Mouse (Mus musculus) CH12.LX (cell line): ENCODE results near the gene Wt1. TPM values are rescaled to one million over a fixed set of nuclear protein-coding genes. Genes with fewer than 3 reads are reported as not detected.

Experiments
- DNase-seq: peaks from one replicate; pipeline ENCODE4 v3.0.0-alpha.2; 2013; ENCODE audit errors: extremely low read depth
- H3K27ac ChIP-seq: 2 replicates; pipeline ENCODE4 v1.5.1; 2012; ENCODE audit warnings: low read depth, mild to moderate bottlenecking, control low read depth, moderate library complexity; ENCODE audit not compliant: insufficient read depth
- H3K27me3 ChIP-seq: replicated peaks from 2 replicates; pipeline ENCODE3; 2012; ENCODE audit warnings: inconsistent platforms
- H3K36me3 ChIP-seq, 2 experiments: replicated peaks in 1 of 2; 2 replicates each; pipeline versions ENCODE3 to v1.6.1; 2012; ENCODE audit warnings: inconsistent platforms in 1 of 2, low read length in 1 of 2, mild to moderate bottlenecking in 1 of 2, mixed read lengths in 1 of 2, moderate library complexity in 1 of 2; ENCODE audit not compliant: control insufficient read depth in 1 of 2, insufficient read depth in 1 of 2
- H3K4me1 ChIP-seq, 2 experiments: 2 replicates each; pipeline ENCODE4 v1.6.1; 2012; ENCODE audit warnings: inconsistent platforms in 1 of 2, moderate library complexity in 1 of 2; ENCODE audit not compliant: insufficient read depth in 2 of 2, control insufficient read depth in 1 of 2
- H3K4me2 ChIP-seq: 2 replicates; pipeline ENCODE4 v1.6.1; 2012; ENCODE audit warnings: low read depth, mild to moderate bottlenecking, control low read depth; ENCODE audit not compliant: poor library complexity, insufficient read depth, severe bottlenecking
- H3K4me3 ChIP-seq, 3 experiments: fragments of 150-350 bp in 1 of 3; sonication (generic) in 1 of 3; replicated peaks in 1 of 3; 2 replicates each; pipeline versions ENCODE3 to v1.5.1; 2011 to 2012; ENCODE audit warnings: low read depth in 2 of 3, low read length in 2 of 3, mild to moderate bottlenecking in 2 of 3, moderate library complexity in 2 of 3, control low read depth in 1 of 3, improper control_type of control experiment in 1 of 3, inconsistent platforms in 1 of 3, mixed read lengths in 1 of 3; ENCODE audit not compliant: poor library complexity in 1 of 3
- H3K79me2 ChIP-seq: replicated peaks from 2 replicates; pipeline ENCODE4 v1.6.1; 2012; ENCODE audit warnings: mild to moderate bottlenecking, moderate library complexity; ENCODE audit not compliant: control insufficient read depth, poor library complexity, insufficient read depth, severe bottlenecking; ENCODE audit errors: extremely low read depth
- H3K9ac ChIP-seq: 2 replicates; pipeline ENCODE4 v1.6.1; 2012; ENCODE audit warnings: low read depth, mild to moderate bottlenecking, control low read depth, moderate library complexity; ENCODE audit not compliant: insufficient read depth
- H3K9me3 ChIP-seq: replicated peaks from 2 replicates; pipeline ENCODE3; 2012; ENCODE audit warnings: low read length, inconsistent platforms, mixed read lengths
- BHLHE40 ChIP-seq: IDR thresholded peaks from 2 replicates; pipeline ENCODE4 v1.6.1; 2011; ENCODE audit warnings: mild to moderate bottlenecking, low read depth, low read length, improper control_type of control experiment
- CHD2 ChIP-seq: IDR thresholded peaks from 2 replicates; pipeline ENCODE4 v1.6.1; 2011; ENCODE audit warnings: low read length, improper control_type of control experiment
- CTCF ChIP-seq, 2 experiments: IDR thresholded peaks in 1 of 2; conservative IDR thresholded peaks in 1 of 2; 2 replicates each; pipeline ENCODE4 v1.5.1; 2011 to 2012; ENCODE audit warnings: low read depth in 2 of 2, low read length in 2 of 2, improper control_type of control experiment in 1 of 2, inconsistent platforms in 1 of 2, mild to moderate bottlenecking in 1 of 2, moderate library complexity in 1 of 2
- ELF1 ChIP-seq: IDR thresholded peaks from 2 replicates; pipeline ENCODE4 v1.6.1; 2014; ENCODE audit warnings: low read depth, mild to moderate bottlenecking, inconsistent platforms, low read length, improper control_type of control experiment
- ETS1 ChIP-seq: conservative IDR thresholded peaks from 2 replicates; pipeline ENCODE4 v1.6.1; 2012; ENCODE audit warnings: low read depth, mild to moderate bottlenecking, inconsistent platforms, low read length, improper control_type of control experiment, moderate library complexity
- GABPA ChIP-seq: IDR thresholded peaks from 2 replicates; pipeline ENCODE4 v1.6.1; 2012; ENCODE audit warnings: low read depth, low read length, improper control_type of control experiment, inconsistent platforms; ENCODE audit not compliant: insufficient replicate concordance
- MAFK ChIP-seq: IDR thresholded peaks from 2 replicates; pipeline ENCODE4 v1.6.1; 2011; ENCODE audit warnings: low read length, improper control_type of control experiment; ENCODE audit not compliant: insufficient replicate concordance
- MAX ChIP-seq: IDR thresholded peaks from 2 replicates; pipeline ENCODE4 v1.6.1; 2011; ENCODE audit warnings: low read length, improper control_type of control experiment
- MAZ ChIP-seq: IDR thresholded peaks from 2 replicates; pipeline ENCODE4 v1.6.1; 2012; ENCODE audit warnings: low read depth, mild to moderate bottlenecking, inconsistent platforms, low read length, improper control_type of control experiment, moderate library complexity
- MXI1 ChIP-seq: IDR thresholded peaks from 2 replicates; pipeline ENCODE4 v1.6.1; 2011; ENCODE audit warnings: mild to moderate bottlenecking, low read depth, low read length, improper control_type of control experiment
- MYC ChIP-seq: IDR thresholded peaks from 2 replicates; pipeline ENCODE4 v1.6.1; 2011; ENCODE audit warnings: low read depth, mild to moderate bottlenecking, improper control_type of control experiment, low read length
- NELFE ChIP-seq: IDR thresholded peaks from 2 replicates; pipeline ENCODE4 v1.6.1; 2011; ENCODE audit warnings: low read depth, low read length, improper control_type of control experiment
- NRF1 ChIP-seq: IDR thresholded peaks from 2 replicates; pipeline ENCODE4 v1.6.1; 2014; ENCODE audit warnings: low read depth, mild to moderate bottlenecking, inconsistent platforms, low read length, improper control_type of control experiment, moderate library complexity
- PAX5 ChIP-seq: IDR thresholded peaks from 2 replicates; pipeline ENCODE4 v1.6.1; 2012; ENCODE audit warnings: low read length, inconsistent platforms, mixed read lengths
- POLR2A ChIP-seq: IDR thresholded peaks from 2 replicates; pipeline ENCODE4 v1.6.1; 2011; ENCODE audit warnings: low read depth, mild to moderate bottlenecking, improper control_type of control experiment, low read length
- RCOR1 ChIP-seq: conservative IDR thresholded peaks from 2 replicates; pipeline ENCODE4 v1.6.1; 2012; ENCODE audit warnings: low read depth, mild to moderate bottlenecking, inconsistent platforms, low read length, improper control_type of control experiment
- SMC3 ChIP-seq: IDR thresholded peaks from 2 replicates; pipeline ENCODE4 v1.6.1; 2011; ENCODE audit warnings: low read depth, low read length, improper control_type of control experiment
- TBP ChIP-seq: conservative IDR thresholded peaks from 2 replicates; pipeline ENCODE4 v1.6.1; 2011; ENCODE audit warnings: low read depth, low read length, improper control_type of control experiment
- TCF12 ChIP-seq: IDR thresholded peaks from 2 replicates; pipeline ENCODE4 v1.6.1; 2014; ENCODE audit warnings: low read depth, mild to moderate bottlenecking, inconsistent platforms, low read length, improper control_type of control experiment
- UBTF ChIP-seq: IDR thresholded peaks from 2 replicates; pipeline ENCODE4 v1.6.1; 2012; ENCODE audit warnings: low read depth, mild to moderate bottlenecking, inconsistent platforms, low read length, improper control_type of control experiment, moderate library complexity
- USF2 ChIP-seq: conservative IDR thresholded peaks from 2 replicates; pipeline ENCODE4 v1.6.1; 2011; ENCODE audit warnings: low read depth, low read length, improper control_type of control experiment
- ZC3H11A ChIP-seq: IDR thresholded peaks from 2 replicates; pipeline ENCODE4 v1.6.1; 2012; ENCODE audit warnings: low read depth, mild to moderate bottlenecking, inconsistent platforms, low read length, improper control_type of control experiment
- dilution Hi-C: fragments of 300-500 bp; cut with MboI; formaldehyde crosslinking; loops from 2 replicates; pipeline ENCODE4 v1.14.3; 2020; ENCODE audit warnings: low sequenced_read_pairs; ENCODE audit not compliant: extremely low pct_unique_long_range_greater_than_20kb, extremely low pct_ligation_motif_present
- in situ Hi-C: fragments of 300-500 bp; cut with MboI; formaldehyde crosslinking; loops from 3 replicates; pipeline ENCODE4 v1.14.3; 2019; ENCODE audit warnings: low sequenced_read_pairs, low pct_ligation_motif_present, low pct_unique_long_range_greater_than_20kb, mixed read lengths
- polyA plus RNA-seq: library from polyadenylated mRNA; unstranded; fragments of >175 nt; gene quantifications from 2 replicates; pipeline ENCODE4 v1.2.1, GENCODE M21; 2012; ENCODE audit warnings: low read depth; ENCODE audit not compliant: insufficient read length
- total RNA-seq, 2 experiments: library from RNA; depleted of rRNA; stranded (reverse); fragments of 300-350 nt in 1 of 2; fragments of >200 nt in 1 of 2; gene quantifications; 2 replicates each; pipeline ENCODE4 v1.2.3; 2012 to 2014

The Wt1 gene
- total and polyA plus RNA-seq, 3 experiments: not detected

GRCm38 (mm10) chr2:105174254-105174653 is 47.9 kb downstream of the Wt1 start:
- H3K27me3 ChIP-seq: no peaks in the 10 kb centered on the region
- H3K36me3 ChIP-seq: no peaks in the 10 kb centered on the region
- no peak overlapping the region for H3K27ac ChIP-seq
- no peak overlapping the region for H3K4me2 ChIP-seq
- no peaks in the 10 kb centered on the region for H3K79me2 ChIP-seq
- 0 out of 4 replicates have a peak, but pooled peaks cover 0 to 2% of the 10 kb centered on the region in 2 experiments for H3K4me1 ChIP-seq
- in situ Hi-C loops (no loop called here), dilution Hi-C loops (no loop called here)
- DNase-seq: no peak
- no peak overlapping the region for H3K4me3 ChIP-seq
- H3K9ac ChIP-seq: no peak overlapping the region
- H3K9me3 ChIP-seq: peaks cover 20% of the 10 kb centered on the region
- TF ChIP-seq NRF1 (no peak), TCF12 (no peak), ZC3H11A (no peak), NELFE (no peak), SMC3 (no peak), MXI1 (no peak), MAX (no peak), BHLHE40 (no peak), POLR2A (no peak), MAZ (no peak), PAX5 (no peak), USF2 (no peak), CTCF (conservative IDR thresholded peaks at IDR 0.05 in 1 of 2, IDR thresholded peaks at IDR 0.05 in 1 of 2; ENCODE audit: low read depth in 2 of 2, low read length in 2 of 2) (no peak), UBTF (no peak), ETS1 (no peak)

- Histone ChIP-seq H3K27me3 (no peaks in the 10 kb centered on the region), H3K79me2 (no peaks in the 10 kb centered on the region), H3K4me1 (no peaks in the 10 kb centered on the region), H3K9me3 (peaks cover 20% of the 10 kb centered on the region), H3K4me3 (no peak overlapping the region), H3K4me2 (no peak overlapping the region), H3K36me3 (no peaks in the 10 kb centered on the region), H3K9ac (no peak overlapping the region), H3K27ac (no peak overlapping the region)
- in situ Hi-C loops (no loop called here), dilution Hi-C loops (no loop called here)
- no peak for DNase-seq
- TF ChIP-seq MYC (no peak), RCOR1 (no peak), CHD2 (no peak), CTCF (conservative IDR thresholded peaks at IDR 0.05 in 1 of 2, IDR thresholded peaks at IDR 0.05 in 1 of 2; ENCODE audit: low read depth in 2 of 2, low read length in 2 of 2) (no peak), ETS1 (no peak), NELFE (no peak), TBP (no peak), SMC3 (no peak), ELF1 (no peak), MXI1 (no peak), GABPA (no peak), MAFK (no peak)
These were observed 52.5 kb downstream of the Wt1 start for GRCm38 (mm10) chr2:105178871-105179270.
